Mouse (Mus musculus): ENCODE measurements around the gene Prkce.

DNA sequence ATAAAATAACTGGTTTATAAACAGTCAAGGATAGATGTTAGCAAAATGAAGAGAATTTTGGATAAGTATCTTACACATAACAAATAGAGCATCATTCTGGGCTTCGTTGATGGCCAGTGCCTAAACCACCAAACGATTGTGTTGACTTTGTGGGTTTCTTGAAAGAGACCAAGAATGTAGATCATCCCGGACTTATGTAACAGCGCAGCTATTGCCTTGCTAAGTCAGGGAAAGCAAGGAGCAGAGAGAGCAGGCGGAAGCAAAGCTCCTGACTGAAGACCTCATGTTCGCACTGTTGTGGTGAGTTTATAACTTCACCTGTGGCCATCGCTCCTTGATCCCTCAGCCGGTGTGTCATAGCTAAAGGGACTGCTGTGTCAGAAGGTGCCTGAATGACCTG, 38.7 kb downstream of the Prkce start:
- TF ChIP-seq POLR2A (IDR thresholded peaks at IDR 0.05; ENCODE audit: low read depth, low read length) (no peak), CTCF (IDR thresholded peaks at IDR 0.05; ENCODE audit: borderline replicate concordance, insufficient read depth, low read length) (no peak)
